Mouse (Mus musculus): ENCODE data around the gene Ramac. TPM values are rescaled to one million over a fixed set of nuclear protein-coding genes. Genes with fewer than 3 reads are reported as not detected.
A peak's percentile ranks its signal among the peaks of the same experiment; 100 is the strongest.

Gene Ramac
- polyA plus RNA-seq, 1 experiment from 2014 or later: 113 TPM

DNA sequence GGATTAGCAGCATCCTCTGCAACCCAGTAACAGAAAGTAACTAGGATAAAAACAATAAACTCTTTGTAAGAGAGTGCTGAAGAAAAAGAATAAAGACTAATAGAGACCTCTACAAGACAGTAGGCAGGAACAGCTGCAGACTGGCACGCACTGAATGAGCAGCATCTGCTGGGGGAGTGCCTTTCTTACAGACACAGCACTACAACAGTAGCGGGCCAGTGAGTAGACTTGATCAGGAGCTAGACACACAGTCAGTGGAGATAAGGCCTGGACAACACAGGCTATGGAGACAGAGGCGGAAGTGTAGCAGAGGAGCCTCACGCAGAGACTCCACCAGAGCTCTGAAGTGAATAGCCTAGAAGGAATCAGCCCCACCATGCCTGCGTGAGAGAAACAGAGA, 43.3 kb downstream of the Ramac start:
- no peak for DNase-seq (ENCODE audit: low spot score)
- 0 out of 2 replicates have a peak overlapping the region, but pooled peaks have one; percentile 25 for H3K27ac ChIP-seq
- H3K36me3 ChIP-seq: peaks cover 34% of the 10 kb centered on the region
- H3K4me1 ChIP-seq (replicated peaks): peaks cover 4% of the 10 kb centered on the region; the same call in 1 of the 2 replicates
- WGBS: 83% methylated on average over 5 of the region's 5 CpGs
- no peak overlapping the region for H3K4me3 ChIP-seq
- no peaks in the 10 kb centered on the region for H3K27me3 ChIP-seq (ENCODE audit: insufficient read depth, poor library complexity, severe bottlenecking)
- H3K9me3 ChIP-seq: no peaks in the 10 kb centered on the region

Other genes with a start within 250 kb of the Ramac start
- 0.07 and 0.54 TPM in 2 replicates for gene Fsd2, start 196.0 kb upstream of the Ramac start, polyA plus RNA-seq (2016; fragmentation: Nextera tagmentation; extraction: Ambion mirVana)
- 2.9 and 4.2 TPM in 2 replicates for gene Whamm, start 191.7 kb upstream of the Ramac start, polyA plus RNA-seq (2016; fragmentation: Nextera tagmentation; extraction: Ambion mirVana)
- 14.7 and 18.5 TPM in 2 replicates for gene Homer2, start 55.4 kb upstream of the Ramac start, polyA plus RNA-seq (2016; fragmentation: Nextera tagmentation; extraction: Ambion mirVana)
- gene 3110040N11Rik, start 26.6 kb downstream of the Ramac start, polyA plus RNA-seq (2016; fragmentation: Nextera tagmentation; extraction: Ambion mirVana): 50.1 and 50.8 TPM in 2 replicates
- 58.3 and 63.1 TPM in 2 replicates for gene Btbd1, start 66.5 kb downstream of the Ramac start, polyA plus RNA-seq (2016; fragmentation: Nextera tagmentation; extraction: Ambion mirVana)
- not detected in 2 replicates for gene Gm10160, start 92.9 kb downstream of the Ramac start, polyA plus RNA-seq (2016; fragmentation: Nextera tagmentation; extraction: Ambion mirVana)
- gene Tm6sf1, start 96.1 kb downstream of the Ramac start, polyA plus RNA-seq (2016; fragmentation: Nextera tagmentation; extraction: Ambion mirVana): 11.3 and 11.9 TPM in 2 replicates
- gene Hdgfl3, start 171.5 kb downstream of the Ramac start, polyA plus RNA-seq (2016; fragmentation: Nextera tagmentation; extraction: Ambion mirVana): 20.8 and 23.4 TPM in 2 replicates
- gene Bnc1, start 229.4 kb downstream of the Ramac start, polyA plus RNA-seq (2016; fragmentation: Nextera tagmentation; extraction: Ambion mirVana): 0.93 and 0.95 TPM in 2 replicates

Measured in hindbrain, embryonic 10.5 days (tissue).